Mouse (Mus musculus) urinary bladder, postnatal 14 days (tissue): ENCODE results near the gene Fmnl2.

Experiments
- DNase-seq: peaks from one replicate; pipeline ENCODE4 v3.0.0; 2021; ENCODE audit warnings: low spot score

The Fmnl2 gene

GRCm38 (mm10) chr2:52864635-52865034, 7.0 kb downstream of the Fmnl2 start:
- no peak for DNase-seq

- DNase-seq: no peak
Observed at GRCm38 (mm10) chr2:52866151-52866550, 8.5 kb downstream of the Fmnl2 start.

DNA sequence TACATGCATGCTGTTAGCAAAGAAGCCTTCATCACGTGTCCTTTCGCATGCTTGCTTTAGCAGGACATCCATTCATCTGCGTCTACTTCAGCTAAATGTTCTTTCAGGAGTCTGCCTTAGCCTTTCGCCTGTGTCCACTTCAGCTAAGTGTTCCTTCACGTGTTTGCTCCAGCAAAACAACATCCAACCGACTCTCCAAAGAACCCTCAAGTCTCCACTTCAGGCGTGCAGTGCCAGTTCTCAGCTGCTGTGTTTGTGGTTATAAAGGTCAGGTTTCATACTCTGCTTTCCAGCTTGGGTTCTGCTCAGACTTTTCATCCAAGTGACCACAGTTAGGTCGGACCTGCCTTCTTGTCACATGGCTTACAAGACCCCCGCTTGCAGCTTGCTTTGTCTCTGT, 10.1 kb downstream of the Fmnl2 start:
- DNase-seq: no peak

DNA sequence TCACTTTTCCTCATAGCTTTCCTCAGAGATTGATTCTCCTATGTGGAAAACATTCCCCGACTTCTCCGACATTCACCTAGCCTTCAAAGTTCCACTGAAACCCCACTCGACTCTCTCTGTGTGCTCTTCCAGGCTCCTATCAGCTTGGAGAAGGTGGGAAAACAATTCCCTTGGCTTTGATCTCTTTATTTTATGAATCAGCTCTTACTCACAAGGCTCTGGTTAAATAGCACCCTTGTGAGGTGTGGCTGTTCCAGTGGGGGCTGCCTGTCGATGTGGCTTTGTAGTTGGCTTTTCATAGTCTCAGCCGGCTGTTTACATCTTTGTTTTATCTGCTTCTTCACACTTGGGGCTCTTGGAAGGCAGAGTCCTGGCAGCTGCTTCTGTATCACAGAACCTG, 10.5 kb downstream of the Fmnl2 start:
- DNase-seq: no peak

- no peak for DNase-seq
Observed at GRCm38 (mm10) chr2:52872636-52873035, 15.0 kb downstream of the Fmnl2 start.

- DNase-seq: peak; percentile 34
Observed at GRCm38 (mm10) chr2:52873276-52874063, 15.8 kb downstream of the Fmnl2 start.

DNA sequence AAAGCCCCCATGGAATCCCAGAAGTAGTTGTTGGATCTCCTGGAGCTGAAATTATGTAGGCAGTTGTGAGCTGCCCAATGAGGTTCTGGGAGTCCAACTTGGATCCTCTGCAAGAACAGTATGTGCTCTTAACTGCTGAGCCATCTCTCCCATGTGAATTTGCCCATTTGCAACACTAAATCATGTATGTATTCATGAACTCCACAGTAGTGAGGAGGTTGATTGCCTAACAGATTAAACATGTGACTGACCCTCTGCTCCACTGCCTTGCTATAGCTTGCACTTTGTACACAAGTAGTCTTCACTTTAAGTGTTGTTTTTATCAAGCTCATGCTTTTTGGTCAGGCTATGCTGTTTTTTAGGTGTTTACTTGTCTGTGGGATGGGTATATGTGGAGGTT, 17.1 kb downstream of the Fmnl2 start:
- no peak for DNase-seq

GRCm38 (mm10) chr2:52875801-52876200, 18.1 kb downstream of the Fmnl2 start:
- DNase-seq: no peak

DNA sequence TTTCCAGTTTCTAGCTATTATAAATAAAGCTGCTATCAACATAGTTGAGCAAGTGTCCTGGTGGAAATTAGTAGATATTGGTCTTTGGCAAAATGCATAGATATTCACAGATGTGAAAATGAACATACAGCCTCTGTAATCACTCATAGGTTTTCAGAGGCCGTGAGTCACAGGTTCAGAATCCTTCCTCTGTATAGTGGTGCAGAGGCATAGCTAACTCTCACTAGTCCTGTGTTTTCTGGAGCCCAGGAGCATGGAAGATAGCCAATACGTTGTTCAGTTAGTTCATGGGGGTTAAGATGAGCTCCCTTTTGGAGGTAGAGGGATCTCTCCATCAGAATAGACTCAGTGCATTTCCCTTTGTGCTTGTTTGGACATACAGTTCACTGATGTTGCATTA, 25.7 kb downstream of the Fmnl2 start:
- DNase-seq: no peak

- no peak for DNase-seq
Observed at GRCm38 (mm10) chr2:52884082-52884481, 26.4 kb downstream of the Fmnl2 start.

DNA sequence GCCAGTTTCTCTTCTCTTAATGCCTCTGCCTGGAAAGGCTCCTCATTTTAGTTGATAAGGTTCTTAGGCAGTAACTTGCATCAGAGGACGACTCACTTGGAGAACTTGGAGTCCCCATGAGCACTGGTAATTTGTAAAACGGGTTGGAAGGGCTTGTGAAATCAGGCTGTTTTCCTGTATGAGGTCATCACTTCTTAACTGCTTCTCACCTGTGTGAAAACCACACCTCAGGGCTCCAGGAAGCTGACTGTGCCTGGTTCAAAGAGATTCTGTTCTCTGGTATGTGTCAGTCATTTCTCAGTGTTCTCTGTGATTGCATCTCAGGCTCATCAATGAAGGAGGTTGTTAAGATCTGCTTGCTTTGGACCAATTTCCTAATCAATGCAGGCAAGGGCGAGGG, 27.4 kb downstream of the Fmnl2 start:
- no peak for DNase-seq

GRCm38 (mm10) chr2:52887281-52887680, 29.6 kb downstream of the Fmnl2 start:
- no peak for DNase-seq

DNA sequence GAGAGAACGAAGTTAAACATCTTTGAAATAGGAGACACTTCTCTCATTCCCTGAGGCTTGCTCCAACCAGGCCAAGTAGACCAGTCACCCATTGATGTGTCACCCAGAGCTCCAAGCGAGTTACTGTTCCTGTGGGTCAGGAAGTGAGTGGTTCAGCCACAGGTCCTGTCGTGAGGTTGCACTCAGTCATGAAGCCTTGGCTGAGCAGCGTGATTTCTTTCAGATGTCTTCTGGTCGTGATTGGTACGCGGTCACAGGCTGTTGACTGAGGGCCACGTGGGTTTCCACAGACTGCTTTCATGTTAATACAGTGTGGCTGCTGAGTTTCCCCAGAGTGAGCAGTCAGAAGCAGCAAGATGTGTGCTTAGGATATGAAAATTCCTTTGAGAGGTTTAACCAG, 33.5 kb downstream of the Fmnl2 start:
- no peak for DNase-seq

GRCm38 (mm10) chr2:52891744-52892143, 34.1 kb downstream of the Fmnl2 start:
- no peak for DNase-seq

DNA sequence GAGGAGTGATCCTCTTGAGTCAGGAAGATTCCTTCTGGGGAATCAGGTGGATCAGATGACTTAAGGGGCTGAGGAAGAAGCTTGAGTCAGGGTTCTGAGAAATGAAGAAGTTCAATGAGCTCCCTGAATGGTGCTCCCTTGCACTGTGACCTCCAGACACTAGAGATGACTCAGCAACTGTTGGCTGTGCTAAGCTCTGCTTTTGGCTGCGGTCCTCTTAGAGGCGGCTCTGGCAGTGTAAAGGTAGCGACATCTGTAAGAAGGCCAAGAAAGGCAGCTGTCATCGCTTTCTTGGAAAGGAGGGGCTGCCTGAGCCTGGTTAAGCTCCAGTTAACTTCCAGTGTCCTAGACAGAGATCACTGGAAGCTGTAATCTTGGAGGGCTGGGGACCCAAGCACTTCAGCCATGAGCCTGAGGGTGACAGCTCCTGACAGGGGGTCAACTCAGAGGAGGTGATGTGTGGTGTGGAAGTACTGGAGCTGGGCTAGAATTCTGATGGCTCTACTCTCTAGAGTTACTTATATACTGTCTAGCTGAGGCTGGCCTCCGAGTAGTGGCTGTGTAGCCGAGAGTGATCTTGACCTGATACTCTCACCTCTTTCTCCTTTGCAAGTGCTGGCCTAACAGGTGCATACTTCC, 37.4 kb downstream of the Fmnl2 start:
- DNase-seq: peak; percentile 46

DNA sequence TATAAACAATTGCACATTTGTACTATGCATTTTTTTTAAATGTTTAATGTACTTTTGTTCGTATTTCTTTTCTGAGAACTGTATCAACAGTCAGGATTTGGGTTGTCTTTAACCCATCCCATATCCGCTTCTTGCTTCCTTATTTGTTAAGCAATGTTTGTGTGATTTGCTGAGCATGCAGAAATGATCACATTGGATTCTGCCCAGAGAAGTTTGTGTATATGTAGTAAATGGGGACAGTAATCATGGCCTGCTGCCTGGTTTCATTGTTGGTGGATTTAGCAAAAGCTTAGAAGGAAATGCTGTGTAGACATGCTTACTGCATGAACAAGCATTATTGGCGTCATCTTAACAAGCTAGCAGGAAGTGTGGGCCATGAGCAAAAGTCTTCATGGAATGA, 39.3 kb downstream of the Fmnl2 start:
- DNase-seq: no peak

GRCm38 (mm10) chr2:52900780-52901179, 43.1 kb downstream of the Fmnl2 start:
- DNase-seq: no peak

- DNase-seq: no peak
Observed at GRCm38 (mm10) chr2:52901300-52902013, 43.8 kb downstream of the Fmnl2 start.

DNA sequence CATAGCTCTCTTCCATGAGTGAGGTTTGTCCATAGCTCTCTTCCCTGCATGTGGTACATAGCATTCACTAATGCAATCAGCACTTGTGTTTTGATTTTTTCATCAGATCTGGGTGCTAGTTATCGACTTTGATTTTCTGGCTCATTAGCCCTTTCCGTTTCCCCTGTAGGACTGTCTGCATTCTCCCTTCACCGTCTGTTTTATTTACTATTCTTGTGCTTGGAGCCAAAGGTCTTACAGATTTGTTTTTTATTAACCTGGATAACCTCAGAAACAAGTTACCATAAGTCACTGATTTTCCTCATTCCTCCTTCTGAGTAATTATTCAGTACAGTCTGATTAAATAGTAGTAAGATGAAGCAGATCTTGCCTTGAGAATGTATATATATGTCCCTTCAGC, 44.8 kb downstream of the Fmnl2 start:
- no peak for DNase-seq

DNA sequence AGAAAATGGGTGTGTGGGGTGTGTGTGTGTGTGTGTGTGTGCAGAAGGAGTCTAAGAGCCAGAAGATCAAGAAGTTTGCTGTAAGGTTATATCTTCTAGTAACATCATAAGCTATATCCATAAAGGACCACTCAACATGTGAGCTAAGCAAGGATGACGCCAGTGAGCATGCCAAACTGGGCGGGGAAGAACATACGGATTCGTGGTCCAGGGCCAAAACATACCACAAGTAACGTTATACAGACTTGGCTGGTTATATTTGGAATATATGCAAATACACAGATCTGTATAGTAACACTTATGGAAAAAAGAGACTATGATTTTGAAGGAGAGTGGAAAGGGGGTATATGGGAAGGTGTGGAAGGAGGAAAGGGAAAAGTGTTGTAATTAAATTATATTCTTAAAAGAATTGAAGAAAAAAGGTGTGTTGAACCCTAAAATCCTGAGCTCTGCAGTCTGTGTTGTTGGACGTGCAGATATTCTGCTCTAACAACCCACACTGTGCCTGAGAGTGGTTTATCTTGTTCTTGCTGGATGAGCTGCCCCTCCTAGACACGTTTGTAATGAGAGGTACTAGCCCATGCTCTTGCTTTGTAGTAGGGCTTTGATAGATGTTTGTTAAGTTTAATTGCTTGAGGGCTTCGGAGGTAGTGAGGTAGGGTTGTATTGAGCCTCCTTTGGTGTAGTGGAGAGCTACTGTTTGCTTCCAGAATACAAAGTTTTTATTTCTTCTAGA, 45.7 kb downstream of the Fmnl2 start:
- DNase-seq: no peak

DNA sequence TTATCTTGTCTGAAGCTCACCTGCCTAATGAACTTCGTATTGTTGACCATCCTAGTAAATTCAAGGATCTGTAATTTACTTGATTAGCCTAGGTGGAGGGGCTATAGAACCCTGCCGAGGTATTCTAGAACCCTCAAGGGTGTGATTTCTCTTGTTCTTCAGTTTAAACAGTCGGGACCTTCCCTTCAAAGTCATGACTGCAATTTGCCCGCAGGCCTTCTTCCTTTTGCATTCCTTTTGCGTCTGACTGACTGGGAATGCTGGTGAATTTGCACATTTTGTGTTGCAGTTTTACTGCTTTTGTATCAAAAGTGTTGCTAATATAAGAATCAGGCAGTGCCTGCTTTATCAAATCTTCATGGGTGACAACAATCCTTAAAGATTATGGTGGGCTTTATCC, 46.9 kb downstream of the Fmnl2 start:
- DNase-seq: no peak

DNA sequence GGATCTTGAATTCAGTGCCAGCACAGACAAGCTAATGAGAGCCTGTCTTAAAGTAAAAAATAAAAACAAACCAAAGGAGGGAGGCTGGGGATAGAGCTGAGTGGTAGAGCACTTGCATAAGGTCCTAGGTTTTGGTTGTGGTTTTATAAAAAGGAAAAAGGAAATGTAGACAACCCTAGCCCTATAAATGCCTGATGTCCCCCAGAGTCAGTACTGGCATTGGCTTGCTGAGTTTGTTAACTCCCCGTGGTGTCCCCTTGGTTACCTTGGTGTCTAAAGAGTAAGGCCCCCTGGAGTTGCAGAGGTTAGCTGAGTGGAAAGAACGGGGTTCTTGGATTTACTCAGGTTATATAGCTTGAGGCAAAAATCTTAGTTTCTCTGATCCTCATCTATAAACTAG, 55.7 kb downstream of the Fmnl2 start:
- DNase-seq: no peak

- DNase-seq: no peak
Observed at GRCm38 (mm10) chr2:52913746-52914145, 56.1 kb downstream of the Fmnl2 start.
